Mouse (Mus musculus) ES-Bruce4 (cell line): Measurements from ENCODE around the gene Rere.

Source experiments
- CTCF ChIP-seq: IDR thresholded peaks from one replicate; pipeline ENCODE4 v1.8.1; 2011; ENCODE audit warnings: low read depth, low read length
- EP300 ChIP-seq: IDR thresholded peaks from 2 replicates; pipeline ENCODE4 v1.6.1; 2011; ENCODE audit warnings: low read depth, low read length; ENCODE audit not compliant: insufficient read depth
- POLR2A ChIP-seq: IDR thresholded peaks from one replicate; pipeline ENCODE4 v1.8.1; 2011; ENCODE audit warnings: low read length; ENCODE audit not compliant: insufficient read depth

GRCm38 (mm10) chr4:150594298-150594829, 312.9 kb downstream of the Rere start:
- TF ChIP-seq EP300 = no peak
- TF ChIP-seq CTCF = no peak
- no peak for TF ChIP-seq POLR2A
